Mouse (Mus musculus): ENCODE results near the gene Acsm3. TPM values are rescaled to one million over a fixed set of nuclear protein-coding genes. Genes with fewer than 3 reads are reported as not detected.

The Acsm3 gene
- total RNA-seq, 2 experiments from 2014 or later, result 0.46 to 0.59 TPM

DNA sequence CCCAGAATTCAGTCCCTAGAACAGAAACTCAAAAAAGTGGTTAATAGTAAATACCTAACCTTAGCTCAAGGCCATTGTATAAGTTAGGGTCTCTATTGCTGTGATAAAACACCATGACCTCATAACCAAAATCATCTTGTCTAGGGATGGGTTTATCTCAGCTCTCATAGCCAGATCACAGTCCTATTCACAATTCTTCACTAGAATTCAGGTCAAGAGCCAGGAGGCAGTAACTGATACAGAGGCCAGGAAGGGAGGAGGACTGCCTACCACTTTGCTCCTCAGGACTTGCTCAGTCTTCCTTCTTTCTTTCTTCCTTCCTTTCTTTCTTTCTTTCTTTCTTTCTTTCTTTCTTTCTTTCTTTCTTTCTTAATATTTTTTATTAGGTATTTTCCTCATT, 34.6 kb downstream of the Acsm3 start:
- no peak for DNase-seq (ENCODE audit: low spot score)

DNA sequence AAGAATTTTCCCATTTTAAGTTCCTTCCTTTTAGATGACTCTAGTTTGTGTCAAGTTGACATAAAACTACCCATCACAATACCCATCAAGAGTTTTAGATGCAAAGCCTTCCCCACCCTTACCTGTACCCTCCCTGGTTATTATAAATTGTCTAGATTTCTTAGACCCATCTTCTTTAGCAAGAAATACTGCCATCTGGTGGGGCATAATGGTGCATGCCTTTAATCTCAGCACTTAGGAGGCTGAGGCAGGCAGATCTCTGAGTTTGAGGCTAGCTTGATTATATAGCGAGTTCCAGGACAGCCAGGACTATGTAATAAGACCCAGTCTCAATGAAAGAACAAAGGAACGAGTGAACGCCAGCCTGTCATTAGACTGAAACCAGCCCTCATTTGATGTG, 39.8 kb downstream of the Acsm3 start:
- no peak for DNase-seq (ENCODE audit: low spot score)

DNA sequence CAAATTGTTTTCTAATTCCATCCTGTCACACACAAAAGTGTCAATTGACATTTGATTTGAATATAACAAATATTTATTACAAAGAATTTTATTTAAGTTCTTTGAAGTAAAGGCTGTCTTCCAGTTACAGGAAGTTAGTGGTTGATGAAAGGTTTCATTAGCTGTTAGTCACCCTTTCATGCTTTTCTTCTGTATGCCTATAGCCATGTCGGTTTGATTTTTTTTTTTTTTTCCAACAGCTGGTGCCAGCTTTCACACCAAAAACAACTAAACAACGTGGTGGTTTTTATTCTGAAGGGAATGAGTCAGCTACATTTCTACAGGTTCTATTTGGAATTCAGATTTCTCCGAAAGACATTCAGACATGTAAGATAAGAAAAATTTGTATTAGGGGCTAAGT, 40.3 kb downstream of the Acsm3 start:
- DNase-seq (ENCODE audit: low spot score), result no peak

DNA sequence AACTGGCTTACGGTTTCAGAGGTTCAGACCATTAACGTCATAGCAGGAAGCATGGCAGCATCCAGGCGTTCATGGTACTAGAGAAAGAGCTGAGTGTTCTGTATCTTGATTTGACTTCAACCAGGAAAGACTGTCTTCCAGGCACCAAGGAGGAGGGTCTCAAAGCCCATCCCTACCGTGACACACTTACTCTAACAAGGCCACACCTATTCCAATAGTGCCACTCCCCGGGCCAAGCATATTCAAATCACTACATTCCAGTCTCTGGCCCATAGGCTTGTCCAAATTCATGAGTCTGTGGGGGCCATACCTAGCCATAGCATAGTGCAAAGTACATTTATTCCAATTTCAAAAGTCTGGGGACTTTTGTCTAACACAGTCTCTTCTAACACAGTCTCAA, 46.7 kb downstream of the Acsm3 start:
- DNase-seq (ENCODE audit: low spot score), result no peak

DNA sequence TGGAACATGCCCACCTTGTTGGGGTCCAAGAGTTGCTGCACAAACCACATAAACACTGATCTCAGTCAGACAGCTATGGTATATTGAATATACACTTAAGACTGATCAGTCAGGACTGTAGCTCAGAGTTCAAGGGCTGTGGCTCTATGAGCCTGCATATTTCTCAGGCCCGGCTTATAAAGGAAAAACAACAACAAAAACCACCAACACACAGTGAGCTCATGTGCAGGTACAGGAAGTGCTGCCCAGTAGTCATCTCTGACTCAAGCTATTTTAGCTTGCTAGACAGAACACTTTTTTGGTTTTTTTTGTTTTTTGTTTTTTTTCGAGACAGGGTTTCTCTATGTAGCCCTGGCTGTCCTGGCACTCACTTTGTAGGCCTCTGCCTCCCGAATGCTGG, 48.0 kb downstream of the Acsm3 start:
- no peak for DNase-seq (ENCODE audit: low spot score)

DNA sequence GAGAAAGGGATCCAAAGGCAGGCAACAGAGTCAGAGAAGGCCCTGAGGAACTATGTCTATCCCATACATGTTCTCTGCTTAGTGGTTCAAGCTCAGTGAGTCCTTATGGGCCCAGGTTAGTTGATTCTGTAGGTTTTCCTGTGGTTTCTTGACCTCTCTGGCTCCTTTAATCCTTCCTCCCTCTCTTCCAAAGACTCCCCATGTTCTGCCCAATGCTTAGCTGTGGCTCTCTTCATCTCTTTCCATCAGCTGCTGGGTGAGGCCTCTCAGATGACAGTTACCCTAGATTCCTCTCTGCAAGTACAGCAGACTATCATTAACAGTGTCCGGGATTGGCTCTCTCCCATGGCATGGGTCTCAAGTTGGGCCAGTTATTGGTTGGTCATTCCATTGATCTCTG, 74.6 kb downstream of the Acsm3 start:
- no peak for DNase-seq (ENCODE audit: low spot score)

DNA sequence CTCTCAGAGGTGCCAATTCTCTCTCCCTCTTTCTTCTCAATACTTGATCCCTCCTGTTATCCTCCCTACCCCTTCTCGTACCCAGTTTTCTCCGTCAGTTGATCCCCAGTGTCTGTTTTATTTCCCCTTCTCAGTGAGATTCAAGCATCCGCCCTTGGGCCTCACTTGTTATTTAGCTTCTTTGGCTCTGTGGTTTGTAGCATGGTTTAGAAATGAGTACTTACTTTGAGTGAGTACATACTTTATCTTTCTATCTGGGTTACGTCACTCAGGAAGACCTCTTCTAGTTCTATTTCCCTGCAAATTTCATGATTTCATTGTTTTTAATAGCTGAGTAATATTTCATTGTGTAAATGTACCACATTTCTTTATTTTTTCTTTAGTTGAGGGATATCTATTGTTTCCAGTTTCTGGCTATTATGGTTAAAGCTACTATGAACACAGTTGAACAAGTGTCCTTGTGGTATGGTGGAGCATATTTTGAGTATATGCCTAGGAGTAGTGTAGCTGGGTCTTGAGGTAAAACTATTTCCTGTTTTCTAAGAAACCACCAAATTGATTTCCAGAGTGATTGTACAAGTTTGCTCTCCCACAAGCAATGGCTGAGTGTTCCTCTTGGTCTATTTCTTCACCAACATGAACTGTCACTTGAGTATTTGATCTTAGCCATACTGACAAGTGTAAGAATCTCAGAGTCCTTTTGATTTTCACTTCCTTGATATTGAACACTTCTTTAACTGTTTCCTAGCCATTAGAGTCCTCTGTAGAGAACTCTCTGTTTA, 75.5 kb downstream of the Acsm3 start:
- no peak for DNase-seq (ENCODE audit: low spot score)

Other genes with a start within 250 kb of the Acsm3 start
- gene Acsm5, start 241.5 kb upstream of the Acsm3 start, total RNA-seq (2021), result 1 to 10 TPM in 1 of 2 experiments, under 1 TPM in 1; 0.50 to 1.2 TPM
- not detected for gene Pdilt, start 237.4 kb upstream of the Acsm3 start, total RNA-seq (2021)
- gene Acsm2, start 206.6 kb upstream of the Acsm3 start, total RNA-seq (2021), result under 1 TPM in 1 of 2 experiments, not detected in 1; 0.48 TPM
- gene Acsm1, start 153.9 kb upstream of the Acsm3 start, total RNA-seq (2021), result 1 to 10 TPM in 1 of 2 experiments, under 1 TPM in 1; 0.25 to 1.4 TPM
- not detected for gene Acsm4, start 70.9 kb upstream of the Acsm3 start, total RNA-seq (2021)
- gene Thumpd1, start 40.1 kb upstream of the Acsm3 start, total RNA-seq (2021), result 10 to 100 TPM; 16.7 to 16.8 TPM
- under 1 TPM; 0.12 to 0.41 TPM for gene Rexo5, start 33.1 kb downstream of the Acsm3 start, total RNA-seq (2021)
- under 1 TPM; 0.66 to 0.96 TPM for gene Eri2, start 33.1 kb downstream of the Acsm3 start, total RNA-seq (2021)
- gene Lyrm1, start 134.9 kb downstream of the Acsm3 start, total RNA-seq (2021), result 10 to 100 TPM; 11.3 to 12.5 TPM
- gene Dcun1d3, start 135.4 kb downstream of the Acsm3 start, total RNA-seq (2021), result 10 to 100 TPM; 20.3 to 21.1 TPM

Measured in gastrocnemius, adult 18-20 months (tissue).